Mouse (Mus musculus) midbrain, embryonic 10.5 days (tissue): ENCODE data around the gene Safb2. TPM values are rescaled to one million over a fixed set of nuclear protein-coding genes. Genes with fewer than 3 reads are reported as not detected.

ENCODE experiments used
- DNase-seq: peaks from one replicate; pipeline ENCODE4 v3.0.0-alpha.2; 2017; ENCODE audit warnings: low spot score
- H3K27ac ChIP-seq: fragments of 300-500 bp; sonication (generic); replicated peaks from 2 replicates; pipeline ENCODE4 v1.5.1; 2016; ENCODE audit warnings: mild to moderate bottlenecking
- H3K27me3 ChIP-seq: fragments of 300-500 bp; sonication (generic); 2 replicates; pipeline ENCODE4 v1.6.1; 2016; ENCODE audit warnings: low read depth, mild to moderate bottlenecking; ENCODE audit not compliant: poor library complexity, severe bottlenecking
- H3K36me3 ChIP-seq: fragments of 300-500 bp; sonication (generic); 2 replicates; pipeline ENCODE4 v1.6.1; 2016; ENCODE audit warnings: mild to moderate bottlenecking, moderate library complexity
- H3K4me1 ChIP-seq: fragments of 300-500 bp; sonication (generic); 2 replicates; pipeline ENCODE4 v1.6.1; 2016
- H3K4me3 ChIP-seq: fragments of 300-500 bp; sonication (generic); 2 replicates; pipeline ENCODE4 v1.5.1; 2016; ENCODE audit warnings: mild to moderate bottlenecking, moderate library complexity
- H3K9me3 ChIP-seq: fragments of 300-500 bp; sonication (generic); replicated peaks from 2 replicates; pipeline ENCODE4 v1.6.1; 2016; ENCODE audit warnings: mild to moderate bottlenecking
- WGBS: fragments of 180-500 bp; shearing (Covaris S2); methylation state at CpG from one replicate; pipeline ENCODE4 v1.1.7; 2016; 5-methylcytosine and 5-hydroxymethylcytosine counted together
- polyA plus RNA-seq: library from polyadenylated mRNA; unstranded; fragments of >200 nt; fragmentation: Nextera tagmentation; extraction: Ambion mirVana; gene quantifications from 2 replicates; pipeline ENCODE4 v1.2.1, GENCODE M21; 2016

Safb2 gene
- polyA plus RNA-seq, 1 experiment from 2014 or later, result 80.9 TPM

DNA sequence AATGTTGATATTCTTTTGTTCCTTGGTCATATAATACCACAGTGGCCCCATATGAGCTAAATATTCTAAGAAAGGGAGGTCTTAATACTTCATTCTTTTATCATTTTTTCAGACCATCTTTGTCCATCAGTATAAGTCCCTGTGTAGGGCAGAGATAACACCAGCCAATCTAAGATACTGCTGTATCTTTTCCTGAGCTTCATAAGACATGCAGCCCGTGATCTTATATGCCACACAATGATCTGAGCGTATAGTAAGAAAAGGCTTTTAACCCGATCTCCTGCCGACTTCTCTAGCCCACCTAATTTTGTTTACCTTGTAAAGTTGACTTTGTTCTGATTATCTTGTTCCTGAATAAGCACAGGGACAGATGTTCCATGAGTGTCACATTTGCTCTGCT lies 59.4 kb downstream of the Safb2 start:
- H3K4me3 ChIP-seq, result no peak overlapping the region
- no peak for DNase-seq
- H3K4me1 ChIP-seq, result no peaks in the 10 kb centered on the region
- no peaks in the 10 kb centered on the region for H3K9me3 ChIP-seq
- WGBS, result 81% methylated on average over 4 of the region's 4 CpGs
- H3K27me3 ChIP-seq, result no peaks in the 10 kb centered on the region
- H3K27ac ChIP-seq, result no peak overlapping the region
- H3K36me3 ChIP-seq, result no peaks in the 10 kb centered on the region

DNA sequence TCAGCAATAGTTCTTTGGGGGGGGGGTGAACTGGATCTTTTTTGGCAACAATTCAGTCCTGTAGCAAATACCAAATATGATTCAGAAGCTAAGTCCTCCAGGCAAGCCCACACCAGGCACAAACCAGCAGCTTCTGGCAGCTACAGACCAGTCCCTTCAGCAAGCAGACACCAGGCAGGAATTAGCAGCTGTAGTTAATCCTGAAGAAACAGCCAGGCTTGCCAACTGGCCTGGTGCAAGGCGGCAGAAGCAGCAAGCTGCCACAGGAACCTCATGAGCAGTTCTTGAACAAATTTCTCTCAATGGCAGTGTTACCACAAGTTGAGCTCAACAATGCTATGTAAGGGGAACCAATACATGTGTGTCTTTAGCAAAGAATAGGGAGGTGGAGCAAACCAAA lies 61.6 kb downstream of the Safb2 start:
- Histone ChIP-seq H3K9me3 (no peaks in the 10 kb centered on the region), H3K36me3 (no peaks in the 10 kb centered on the region), H3K27ac (no peak overlapping the region), H3K4me1 (no peaks in the 10 kb centered on the region), H3K27me3 (no peaks in the 10 kb centered on the region), H3K4me3 (no peak overlapping the region)
- 44% methylated on average over 1 of the region's 1 CpGs for WGBS
- DNase-seq, result no peak

DNA sequence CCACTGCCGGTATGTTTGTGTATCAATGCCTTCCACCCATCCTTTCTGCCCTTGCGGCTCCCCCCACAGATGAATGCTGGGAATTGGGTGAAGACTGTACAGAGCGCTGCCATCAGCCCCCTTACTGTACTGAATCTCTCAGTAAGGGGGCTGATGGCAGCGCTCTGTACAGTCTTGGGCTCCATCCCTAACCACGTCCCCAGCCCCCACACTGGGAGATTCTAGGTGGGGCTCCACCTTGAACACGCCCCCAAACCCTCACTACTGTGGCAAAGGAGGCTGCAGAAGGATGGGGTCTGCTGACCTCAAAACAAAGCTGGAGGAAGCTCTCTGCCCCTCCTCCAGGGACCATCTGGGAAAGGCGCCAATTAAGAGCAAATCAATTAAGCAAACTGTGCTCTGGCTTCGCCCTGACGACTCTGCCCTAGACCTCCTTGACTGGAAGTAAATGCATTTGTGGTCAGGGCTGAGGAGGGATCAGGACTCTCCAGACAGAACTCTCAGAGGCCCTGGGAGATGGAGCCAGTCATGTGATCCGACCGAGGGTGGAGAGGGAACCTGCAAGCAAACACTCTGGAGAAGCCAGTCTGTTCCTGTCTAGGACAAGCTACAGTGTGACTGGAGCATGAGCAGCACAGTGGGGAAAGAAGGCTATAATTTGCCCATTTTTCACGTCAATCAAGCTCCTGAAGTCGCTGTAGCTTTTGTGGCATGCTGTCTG lies 68.5 kb downstream of the Safb2 start:
- Histone ChIP-seq H3K27ac (peak overlapping the region; percentile 52; the same call in 1 of the 2 replicates), H3K4me1 (peaks cover 28% of the 10 kb centered on the region), H3K27me3 (peaks cover 56% of the 10 kb centered on the region), H3K4me3 (no peak overlapping the region), H3K9me3 (peaks cover 13% of the 10 kb centered on the region), H3K36me3 (no peaks in the 10 kb centered on the region)
- no peak for DNase-seq
- 18% methylated on average over 13 of the region's 13 CpGs for WGBS

DNA sequence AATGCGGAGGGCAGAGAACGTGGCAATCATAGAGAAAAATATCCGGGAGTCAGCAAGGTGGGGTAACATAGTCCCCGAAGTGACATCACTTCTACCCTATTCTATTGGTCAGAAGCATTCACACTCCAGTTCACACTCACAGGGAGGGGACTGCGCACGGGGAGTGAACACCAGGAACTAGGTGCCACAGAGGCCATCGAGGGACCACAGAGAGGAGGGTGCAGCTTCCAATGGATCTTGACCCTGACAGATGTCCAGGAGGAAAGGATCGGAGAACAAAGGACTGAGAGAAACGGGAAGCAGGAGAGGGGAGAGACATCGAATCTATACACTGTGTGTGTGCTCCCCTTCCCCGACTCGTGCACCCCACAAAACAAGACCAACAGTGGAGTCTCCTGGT lies 69.5 kb downstream of the Safb2 start:
- H3K36me3 ChIP-seq, result no peaks in the 10 kb centered on the region
- no peak for DNase-seq
- peaks cover 37% of the 10 kb centered on the region for H3K4me1 ChIP-seq
- no peak overlapping the region for H3K4me3 ChIP-seq
- H3K9me3 ChIP-seq, result peaks cover 13% of the 10 kb centered on the region
- 61% methylated on average over 12 of the region's 12 CpGs for WGBS
- peak overlapping the region; percentile 52; the same call in 1 of the 2 replicates for H3K27ac ChIP-seq
- peaks cover 65% of the 10 kb centered on the region for H3K27me3 ChIP-seq

DNA sequence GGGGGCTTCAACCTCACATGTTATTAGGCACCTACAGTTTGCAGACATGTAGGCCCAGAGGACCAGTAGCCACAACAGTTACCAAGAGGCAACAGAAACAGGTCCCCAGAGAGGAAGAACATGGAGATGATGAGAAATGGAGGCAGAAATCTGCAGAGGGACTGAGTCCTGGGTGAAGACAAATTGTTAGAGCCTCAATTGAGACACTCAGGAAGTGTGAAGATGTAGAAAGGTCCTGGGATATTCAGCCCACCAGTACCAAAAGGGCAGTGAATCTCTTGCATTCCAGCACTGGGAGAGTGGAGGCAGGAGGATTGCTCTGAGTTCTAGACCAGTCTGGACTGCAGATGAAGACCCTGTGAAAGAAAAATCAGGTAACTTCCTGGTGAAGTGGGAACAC lies 70.1 kb downstream of the Safb2 start:
- Histone ChIP-seq H3K4me3 (no peak overlapping the region), H3K27ac (no peak overlapping the region), H3K27me3 (peaks cover 71% of the 10 kb centered on the region), H3K4me1 (peaks cover 43% of the 10 kb centered on the region), H3K36me3 (no peaks in the 10 kb centered on the region), H3K9me3 (peaks cover 13% of the 10 kb centered on the region)
- no peak for DNase-seq

DNA sequence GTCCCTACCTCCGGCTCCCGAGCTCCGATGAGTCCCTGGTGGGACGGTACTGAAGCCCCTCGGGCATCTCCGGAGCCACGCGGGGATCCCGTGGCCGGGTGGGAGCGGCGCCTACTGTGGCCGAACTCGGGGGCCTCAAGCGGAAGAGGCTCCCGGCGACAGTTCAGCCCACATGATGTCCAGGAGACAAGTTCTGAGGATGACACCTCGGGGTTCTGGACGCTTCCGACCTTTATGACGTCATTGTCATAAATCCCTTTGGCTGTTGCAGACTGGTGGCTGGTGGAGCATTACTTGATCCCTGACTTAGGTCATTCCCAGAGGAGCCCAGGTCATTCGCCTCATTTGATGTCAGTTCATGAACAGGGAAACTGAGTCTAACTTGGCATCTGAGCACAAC lies 72.1 kb downstream of the Safb2 start, which contains the start of gene Znrf4:
TSS of gene Znrf4 (minus strand) at position 122 of the 400 bp plus-strand sequence.
- H3K27ac ChIP-seq, result peak within 1 kb of the TSS; percentile 49
- peaks cover 84% of the 10 kb centered on the region for H3K27me3 ChIP-seq
- peaks cover 61% of the 10 kb centered on the region for H3K4me1 ChIP-seq
- H3K36me3 ChIP-seq, result no peaks in the 10 kb centered on the region
- H3K4me3 ChIP-seq, result peak within 1 kb of the TSS; percentile 42
- 66% methylated on average over 22 of the region's 22 CpGs for WGBS
- peaks cover 13% of the 10 kb centered on the region for H3K9me3 ChIP-seq
- no peak for DNase-seq

DNA sequence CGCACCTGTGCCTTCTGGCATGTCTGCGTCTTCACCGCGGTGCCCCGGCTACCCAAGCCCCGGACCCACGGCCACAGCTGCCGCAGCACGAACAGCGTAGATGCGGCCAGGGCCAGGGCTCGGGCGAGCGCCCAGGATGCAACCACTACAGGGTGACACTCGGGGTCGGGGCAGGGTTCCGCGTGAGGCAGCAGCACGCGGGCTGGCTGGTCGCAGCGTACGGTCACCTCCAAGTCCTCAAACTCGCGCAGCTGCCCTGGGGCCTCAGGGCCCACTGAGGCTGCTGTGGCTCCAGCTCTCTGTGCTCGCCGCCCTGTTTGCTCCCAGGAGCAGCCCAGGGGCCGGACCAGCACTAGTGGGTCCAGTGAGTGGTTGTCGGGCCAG lies 72.7 kb downstream of the Safb2 start:
- H3K27ac ChIP-seq, result peak overlapping the region; percentile 49; the same call in 1 of the 2 replicates
- DNase-seq, result no peak
- H3K36me3 ChIP-seq, result no peaks in the 10 kb centered on the region
- H3K9me3 ChIP-seq, result peaks cover 13% of the 10 kb centered on the region
- H3K4me3 ChIP-seq, result peak overlapping the region; percentile 42
- WGBS, result 20% methylated on average over 29 of the region's 29 CpGs
- peaks cover 84% of the 10 kb centered on the region for H3K27me3 ChIP-seq
- H3K4me1 ChIP-seq, result peaks cover 68% of the 10 kb centered on the region

DNA sequence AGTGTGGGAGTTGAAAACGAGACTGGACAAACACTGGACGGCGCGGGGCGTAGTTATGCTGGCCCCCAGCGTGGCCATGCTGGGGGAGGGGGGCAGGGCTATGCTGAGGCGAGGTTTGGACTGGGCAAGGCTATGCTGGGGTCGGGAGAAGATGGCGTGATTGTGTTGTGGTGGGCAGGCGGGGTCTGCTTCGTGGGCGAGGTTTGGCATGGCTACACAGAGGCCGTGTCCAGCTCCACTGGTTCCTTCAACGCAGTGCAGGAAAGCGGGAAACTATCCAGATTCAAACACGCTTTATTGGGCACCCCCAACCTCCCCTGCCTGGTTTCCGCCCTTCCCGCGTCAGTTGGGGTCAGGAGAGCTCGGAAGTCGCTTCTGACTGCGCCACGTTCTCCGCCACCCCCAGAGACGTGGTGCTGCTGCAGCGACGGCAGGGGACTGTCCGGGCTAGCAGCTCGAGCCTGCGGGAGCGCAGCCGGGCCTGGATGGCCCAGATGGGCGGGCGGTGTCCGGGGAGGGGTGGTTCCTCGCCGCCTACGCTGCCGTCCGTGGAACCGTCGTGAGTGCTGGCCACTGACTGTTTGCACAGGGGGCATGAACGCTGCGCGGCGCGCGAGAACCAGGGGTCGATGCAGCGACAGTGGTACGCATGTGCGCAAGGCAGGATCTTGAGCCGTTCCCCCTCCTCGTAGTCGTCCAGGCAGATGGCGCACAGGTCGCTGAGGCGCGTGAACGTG lies 73.2 kb downstream of the Safb2 start:
- Histone ChIP-seq H3K9me3 (peaks cover 13% of the 10 kb centered on the region), H3K4me1 (peaks cover 70% of the 10 kb centered on the region), H3K27ac (peak overlapping the region; percentile 49), H3K27me3 (peaks cover 87% of the 10 kb centered on the region), H3K4me3 (peak overlapping the region; percentile 42), H3K36me3 (no peaks in the 10 kb centered on the region)
- WGBS, result 10% methylated on average over 60 of the region's 60 CpGs
- DNase-seq, result peak; percentile 41

Other genes with a start within 250 kb of the Safb2 start
- gene Ptprs, start 108.1 kb downstream of the Safb2 start, polyA plus RNA-seq, result 89.7 and 131 TPM in 2 replicates
- gene Znrf4, start 72.2 kb downstream of the Safb2 start, polyA plus RNA-seq, result not detected in 2 replicates
- gene Gm20219, start 30.2 kb downstream of the Safb2 start, polyA plus RNA-seq, result 0.80 and 0.89 TPM in 2 replicates
- gene Safb, start 240 bp upstream of the Safb2 start, polyA plus RNA-seq, result 148 and 157 TPM in 2 replicates
- gene 2410015M20Rik, start 25.2 kb upstream of the Safb2 start, polyA plus RNA-seq, result 197 and 202 TPM in 2 replicates
- gene Rpl36, start 28.8 kb upstream of the Safb2 start, polyA plus RNA-seq, result 1,286 and 1,494 TPM in 2 replicates
- 52.4 and 54.4 TPM in 2 replicates for gene Lonp1, start 42.3 kb upstream of the Safb2 start, polyA plus RNA-seq
- gene Catsperd, start 43.6 kb upstream of the Safb2 start, polyA plus RNA-seq, result 0.61 and 0.79 TPM in 2 replicates
- gene Ranbp3, start 88.7 kb upstream of the Safb2 start, polyA plus RNA-seq, result 140 and 145 TPM in 2 replicates
- gene Ndufa11, start 133.2 kb upstream of the Safb2 start, polyA plus RNA-seq, result 385 and 393 TPM in 2 replicates
- gene Vmac, start 133.4 kb upstream of the Safb2 start, polyA plus RNA-seq, result 12.0 and 16.5 TPM in 2 replicates
- gene Nrtn, start 172.9 kb upstream of the Safb2 start, polyA plus RNA-seq, result 4.1 and 5.6 TPM in 2 replicates
- 44.7 and 45.6 TPM in 2 replicates for gene Dus3l, start 180.2 kb upstream of the Safb2 start, polyA plus RNA-seq
- 1.5 and 2.2 TPM in 2 replicates for gene Prr22, start 185.7 kb upstream of the Safb2 start, polyA plus RNA-seq
- gene Rfx2, start 246.4 kb upstream of the Safb2 start, polyA plus RNA-seq, result 9.8 TPM in 2 replicates